Mouse (Mus musculus): ENCODE measurements around the gene Mrpl4. TPM values are rescaled to one million over a fixed set of nuclear protein-coding genes. Genes with fewer than 3 reads are reported as not detected.

The Mrpl4 gene
- polyA plus RNA-seq, 1 experiment from 2014 or later: 91.4 TPM

GRCm38 (mm10) chr9:20975431-20976215 lies 26.9 kb upstream of the Mrpl4 start:
- WGBS (ENCODE audit: insufficient replicate concordance): 2% methylated on average over 45 of the region's 45 CpGs
- H3K4me1 ChIP-seq: peaks cover 73% of the 10 kb centered on the region
- peak overlapping the region; percentile 80 for H3K27ac ChIP-seq
- peak overlapping the region; percentile 98 for H3K4me2 ChIP-seq
- 0 out of 2 replicates have a peak, but pooled peaks cover 7% of the 10 kb centered on the region for H3K27me3 ChIP-seq (replicated peaks)
- no peaks in the 10 kb centered on the region for H3K9me3 ChIP-seq (replicated peaks)
- peak overlapping the region; percentile 72 for H3K4me3 ChIP-seq
- peak overlapping the region; percentile 70 for H3K9ac ChIP-seq
- ATAC-seq: peak; percentile 54
- no peaks in the 10 kb centered on the region for H3K36me3 ChIP-seq

GRCm38 (mm10) chr9:20976216-20976960 lies 26.1 kb upstream of the Mrpl4 start, which contains the start of gene S1pr2:
Gene S1pr2 (minus strand): TSS chr9:20976781.
- Histone ChIP-seq H3K4me2 (peak within 1 kb of the TSS; percentile 98), H3K9ac (peak within 1 kb of the TSS; percentile 70), H3K36me3 (no peaks in the 10 kb centered on the region), H3K27me3 (replicated peaks) (0 out of 2 replicates have a peak, but pooled peaks cover 7% of the 10 kb centered on the region), H3K4me1 (peaks cover 73% of the 10 kb centered on the region), H3K27ac (peak within 1 kb of the TSS; percentile 80), H3K4me3 (peak within 1 kb of the TSS; percentile 72), H3K9me3 (replicated peaks) (no peaks in the 10 kb centered on the region)
- peak; percentile 66 for ATAC-seq
- WGBS (ENCODE audit: insufficient replicate concordance): under 1% methylated on average over 46 of the region's 47 CpGs

GRCm38 (mm10) chr9:20976961-20977689 lies 25.4 kb upstream of the Mrpl4 start:
- ATAC-seq: no peak
- H3K4me1 ChIP-seq: peaks cover 66% of the 10 kb centered on the region
- H3K36me3 ChIP-seq: no peaks in the 10 kb centered on the region
- H3K27ac ChIP-seq: peak overlapping the region; percentile 80; the same call in 1 of the 2 replicates
- peak overlapping the region; percentile 72 for H3K4me3 ChIP-seq
- peak overlapping the region; percentile 98 for H3K4me2 ChIP-seq
- 8% methylated on average over 4 of the region's 4 CpGs for WGBS (ENCODE audit: insufficient replicate concordance)
- 0 out of 2 replicates have a peak, but pooled peaks cover 7% of the 10 kb centered on the region for H3K27me3 ChIP-seq (replicated peaks)
- peak overlapping the region; percentile 70; the same call in 1 of the 2 replicates for H3K9ac ChIP-seq
- H3K9me3 ChIP-seq (replicated peaks): no peaks in the 10 kb centered on the region

- no peak for ATAC-seq
- Histone ChIP-seq H3K9me3 (replicated peaks) (no peaks in the 10 kb centered on the region), H3K27ac (peak overlapping the region; percentile 52), H3K36me3 (no peaks in the 10 kb centered on the region), H3K4me2 (no peak overlapping the region), H3K4me3 (no peak overlapping the region), H3K4me1 (peaks cover 53% of the 10 kb centered on the region), H3K27me3 (replicated peaks) (0 out of 2 replicates have a peak, but pooled peaks cover 7% of the 10 kb centered on the region), H3K9ac (no peak overlapping the region)
- 53% methylated on average over 10 of the region's 10 CpGs for WGBS (ENCODE audit: insufficient replicate concordance)
Measured at GRCm38 (mm10) chr9:20978409-20979095, 24.0 kb upstream of the Mrpl4 start.

GRCm38 (mm10) chr9:20979181-20979580 lies 23.4 kb upstream of the Mrpl4 start:
- Histone ChIP-seq H3K9me3 (replicated peaks) (no peaks in the 10 kb centered on the region), H3K27ac (peak overlapping the region; percentile 52), H3K9ac (no peak overlapping the region), H3K27me3 (replicated peaks) (0 out of 2 replicates have a peak, but pooled peaks cover 7% of the 10 kb centered on the region), H3K4me3 (no peak overlapping the region), H3K4me2 (no peak overlapping the region), H3K4me1 (peaks cover 47% of the 10 kb centered on the region), H3K36me3 (no peaks in the 10 kb centered on the region)
- no peak for ATAC-seq
- WGBS (ENCODE audit: insufficient replicate concordance): 54% methylated on average over 5 of the region's 5 CpGs

- H3K4me2 ChIP-seq: no peak overlapping the region
- H3K9me3 ChIP-seq (replicated peaks): no peaks in the 10 kb centered on the region
- no peak overlapping the region for H3K4me3 ChIP-seq
- 78% methylated on average over 7 of the region's 7 CpGs for WGBS (ENCODE audit: insufficient replicate concordance)
- no peaks in the 10 kb centered on the region for H3K36me3 ChIP-seq
- peaks cover 41% of the 10 kb centered on the region for H3K4me1 ChIP-seq
- no peak overlapping the region for H3K9ac ChIP-seq
- H3K27ac ChIP-seq: no peak overlapping the region
- 0 out of 2 replicates have a peak, but pooled peaks cover 7% of the 10 kb centered on the region for H3K27me3 ChIP-seq (replicated peaks)
- ATAC-seq: no peak
Measured at GRCm38 (mm10) chr9:20979769-20980168, 22.8 kb upstream of the Mrpl4 start.

GRCm38 (mm10) chr9:20982171-20982570 lies 20.4 kb upstream of the Mrpl4 start:
- Histone ChIP-seq H3K4me1 (peaks cover 18% of the 10 kb centered on the region), H3K27me3 (replicated peaks) (peaks cover 6% of the 10 kb centered on the region; the same call in 1 of the 2 replicates), H3K4me3 (no peak overlapping the region), H3K36me3 (no peaks in the 10 kb centered on the region), H3K9me3 (replicated peaks) (no peaks in the 10 kb centered on the region), H3K9ac (no peak overlapping the region), H3K4me2 (no peak overlapping the region), H3K27ac (no peak overlapping the region)
- WGBS (ENCODE audit: insufficient replicate concordance): 58% methylated on average over 3 of the region's 3 CpGs
- ATAC-seq: no peak

GRCm38 (mm10) chr9:20983169-20983568 lies 19.4 kb upstream of the Mrpl4 start:
- Histone ChIP-seq H3K9ac (no peak overlapping the region), H3K27ac (no peak overlapping the region), H3K27me3 (replicated peaks) (peaks cover 12% of the 10 kb centered on the region; the same call in 1 of the 2 replicates), H3K9me3 (replicated peaks) (no peaks in the 10 kb centered on the region), H3K4me2 (no peak overlapping the region), H3K4me3 (no peak overlapping the region), H3K36me3 (no peaks in the 10 kb centered on the region), H3K4me1 (peaks cover 15% of the 10 kb centered on the region)
- 22% methylated on average over 5 of the region's 5 CpGs for WGBS (ENCODE audit: insufficient replicate concordance)
- no peak for ATAC-seq

- Histone ChIP-seq H3K36me3 (no peaks in the 10 kb centered on the region), H3K4me3 (no peak overlapping the region), H3K27ac (no peak overlapping the region), H3K27me3 (replicated peaks) (peaks cover 15% of the 10 kb centered on the region; the same call in 1 of the 2 replicates), H3K9ac (no peak overlapping the region), H3K4me1 (peaks cover 9% of the 10 kb centered on the region), H3K9me3 (replicated peaks) (no peaks in the 10 kb centered on the region), H3K4me2 (no peak overlapping the region)
- WGBS (ENCODE audit: insufficient replicate concordance): 65% methylated on average over 15 of the region's 15 CpGs
- ATAC-seq: no peak
Measured at GRCm38 (mm10) chr9:20986952-20987686, 15.4 kb upstream of the Mrpl4 start.

GRCm38 (mm10) chr9:20987953-20988352 lies 14.6 kb upstream of the Mrpl4 start:
- no peak for ATAC-seq
- peaks cover 15% of the 10 kb centered on the region; the same call in 1 of the 2 replicates for H3K27me3 ChIP-seq (replicated peaks)
- no peak overlapping the region for H3K4me3 ChIP-seq
- no peak overlapping the region for H3K27ac ChIP-seq
- H3K4me2 ChIP-seq: no peak overlapping the region
- peaks cover 9% of the 10 kb centered on the region for H3K4me1 ChIP-seq
- 34% methylated on average over 7 of the region's 7 CpGs for WGBS (ENCODE audit: insufficient replicate concordance)
- no peak overlapping the region for H3K9ac ChIP-seq
- no peaks in the 10 kb centered on the region for H3K9me3 ChIP-seq (replicated peaks)
- H3K36me3 ChIP-seq: no peaks in the 10 kb centered on the region

All from liver, embryonic 12.5 days (tissue).